Mouse (Mus musculus) MEL (cell line): ENCODE measurements around the gene Stac3. TPM values are rescaled to one million over a fixed set of nuclear protein-coding genes. Genes with fewer than 3 reads are reported as not detected.

Experiments used
- DNase-seq: peaks from one replicate; pipeline ENCODE4 v3.0.0; 2011; ENCODE audit warnings: low read depth, low spot score
- H3K27ac ChIP-seq: 2 replicates; pipeline ENCODE4 v1.5.1; 2012; ENCODE audit warnings: low read depth, mild to moderate bottlenecking, control low read depth, low read length, moderate library complexity; ENCODE audit not compliant: control insufficient read depth
- H3K27me3 ChIP-seq, 2 experiments: fragments of 150-350 bp in 1 of 2; sonication (generic) in 1 of 2; 2 replicates each; pipeline ENCODE4 v1.6.1; 2012; ENCODE audit warnings: low read length in 2 of 2, mild to moderate bottlenecking in 2 of 2, improper control_type of control experiment in 1 of 2, moderate library complexity in 1 of 2; ENCODE audit not compliant: insufficient read depth in 2 of 2, control insufficient read depth in 1 of 2
- H3K36me3 ChIP-seq, 2 experiments: 2 replicates each; pipeline ENCODE4 v1.6.1; 2012 to 2014; ENCODE audit warnings: low read length in 2 of 2, improper control_type of control experiment in 1 of 2, inconsistent platforms in 1 of 2, mild to moderate bottlenecking in 1 of 2; ENCODE audit not compliant: insufficient read depth in 2 of 2, control insufficient read depth in 1 of 2
- H3K4me1 ChIP-seq, 2 experiments: fragments of 150-350 bp in 1 of 2; sonication (generic) in 1 of 2; 2 replicates each; pipeline ENCODE4 v1.6.1; 2012; ENCODE audit warnings: low read length in 2 of 2, improper control_type of control experiment in 1 of 2, mild to moderate bottlenecking in 1 of 2; ENCODE audit not compliant: insufficient read depth in 2 of 2, control insufficient read depth in 1 of 2
- H3K4me3 ChIP-seq, 2 experiments: fragments of 150-350 bp in 1 of 2; sonication (generic) in 1 of 2; 2 replicates each; pipeline ENCODE4 v1.5.1; 2012; ENCODE audit warnings: low read depth in 2 of 2, low read length in 2 of 2, mild to moderate bottlenecking in 2 of 2, moderate library complexity in 2 of 2, control low read depth in 1 of 2, improper control_type of control experiment in 1 of 2; ENCODE audit not compliant: control insufficient read depth in 1 of 2, insufficient read depth in 1 of 2
- H3K79me2 ChIP-seq: 2 replicates; pipeline ENCODE4 v1.6.1; 2012; ENCODE audit warnings: mild to moderate bottlenecking, low read length, moderate library complexity; ENCODE audit not compliant: control insufficient read depth, poor library complexity, insufficient read depth
- H3K9ac ChIP-seq: 2 replicates; pipeline ENCODE4 v1.6.1; 2012; ENCODE audit warnings: low read depth, mild to moderate bottlenecking, control low read depth, low read length, moderate library complexity; ENCODE audit not compliant: control insufficient read depth, poor library complexity, severe bottlenecking
- H3K9me3 ChIP-seq: fragments of 150-350 bp; sonication (generic); replicated peaks from 2 replicates; pipeline ENCODE4 v1.6.1; 2012; ENCODE audit warnings: mild to moderate bottlenecking, low read length, improper control_type of control experiment, moderate library complexity; ENCODE audit not compliant: insufficient read depth
- CTCF ChIP-seq, 3 experiments: IDR thresholded peaks in 2 of 3; conservative IDR thresholded peaks in 1 of 3; 2 replicates each; pipeline ENCODE4 v1.5.1; 2011 to 2012; ENCODE audit warnings: low read length in 3 of 3, low read depth in 2 of 3, mild to moderate bottlenecking in 2 of 3, improper control_type of control experiment in 1 of 3, inconsistent platforms in 1 of 3, mixed read lengths in 1 of 3, moderate library complexity in 1 of 3; ENCODE audit not compliant: control insufficient read depth in 1 of 3, insufficient read depth in 1 of 3, poor library complexity in 1 of 3, severe bottlenecking in 1 of 3
- ELF1 ChIP-seq: IDR thresholded peaks from 2 replicates; pipeline ENCODE4 v1.6.1; 2014; ENCODE audit warnings: low read depth, mild to moderate bottlenecking, inconsistent platforms, low read length, improper control_type of control experiment, moderate library complexity
- GABPA ChIP-seq: IDR thresholded peaks from 2 replicates; pipeline ENCODE4 v1.6.1; 2012; ENCODE audit warnings: low read depth, mild to moderate bottlenecking, inconsistent platforms, low read length, improper control_type of control experiment, moderate library complexity
- KAT2A ChIP-seq: conservative IDR thresholded peaks from 2 replicates; pipeline ENCODE4 v1.6.1; 2012; ENCODE audit warnings: low read depth, low read length, improper control_type of control experiment, inconsistent platforms
- MAZ ChIP-seq: IDR thresholded peaks from 2 replicates; pipeline ENCODE4 v1.6.1; 2012; ENCODE audit warnings: low read depth, mild to moderate bottlenecking, inconsistent platforms, low read length, improper control_type of control experiment
- MXI1 ChIP-seq: IDR thresholded peaks from 2 replicates; pipeline ENCODE4 v1.6.1; 2011; ENCODE audit warnings: mild to moderate bottlenecking, low read depth, low read length, improper control_type of control experiment
- MYB ChIP-seq: IDR thresholded peaks from 2 replicates; pipeline ENCODE4 v1.6.1; 2011; ENCODE audit warnings: mild to moderate bottlenecking, low read depth, low read length, improper control_type of control experiment
- MYC ChIP-seq: IDR thresholded peaks from 2 replicates; pipeline ENCODE4 v1.6.1; 2011; ENCODE audit warnings: low read depth, mild to moderate bottlenecking, low read length, improper control_type of control experiment, moderate library complexity
- RAD21 ChIP-seq: IDR thresholded peaks from 2 replicates; pipeline ENCODE4 v1.6.1; 2011; ENCODE audit warnings: mild to moderate bottlenecking, low read depth, low read length, improper control_type of control experiment
- SIN3A ChIP-seq: IDR thresholded peaks from 2 replicates; pipeline ENCODE4 v1.6.1; 2012; ENCODE audit warnings: low read length, improper control_type of control experiment, inconsistent platforms
- SMC3 ChIP-seq: IDR thresholded peaks from 2 replicates; pipeline ENCODE4 v1.6.1; 2011; ENCODE audit warnings: low read depth, low read length, improper control_type of control experiment
- TAL1 ChIP-seq: IDR thresholded peaks from 2 replicates; pipeline ENCODE4 v1.6.1; 2012; ENCODE audit warnings: mild to moderate bottlenecking, inconsistent platforms, low read length, moderate library complexity, mixed read lengths
- UBTF ChIP-seq: IDR thresholded peaks from 2 replicates; pipeline ENCODE4 v1.6.1; 2012; ENCODE audit warnings: low read depth, mild to moderate bottlenecking, inconsistent platforms, low read length, improper control_type of control experiment, moderate library complexity, borderline replicate concordance; ENCODE audit not compliant: insufficient read depth
- USF1 ChIP-seq: IDR thresholded peaks from 2 replicates; pipeline ENCODE4 v1.6.1; 2014; ENCODE audit warnings: low read depth, mild to moderate bottlenecking, inconsistent platforms, low read length, improper control_type of control experiment, moderate library complexity
- ZC3H11A ChIP-seq: IDR thresholded peaks from 2 replicates; pipeline ENCODE4 v1.6.1; 2012; ENCODE audit warnings: low read depth, mild to moderate bottlenecking, inconsistent platforms, low read length, improper control_type of control experiment
- ZKSCAN1 ChIP-seq: IDR thresholded peaks from 2 replicates; pipeline ENCODE4 v1.6.1; 2012; ENCODE audit warnings: low read depth, mild to moderate bottlenecking, inconsistent platforms, low read length, improper control_type of control experiment, moderate library complexity
- polyA plus RNA-seq, 2 experiments: library from polyadenylated mRNA; stranded (reverse) in 1 of 2; unstranded in 1 of 2; fragments of >175 nt in 1 of 2; fragments of >200 nt in 1 of 2; gene quantifications; 2 replicates each; pipeline versions ENCODE4 v1.2.1 to v1.2.4; 2012; ENCODE audit warnings: low replicate concordance in 2 of 2, low read depth in 1 of 2; ENCODE audit not compliant: insufficient read length in 2 of 2, insufficient read depth in 1 of 2, missing spikeins in 1 of 2
- total RNA-seq: library from RNA; depleted of rRNA; stranded (reverse); fragments of 300-350 nt; gene quantifications from 2 replicates; pipeline ENCODE4 v1.2.3, GENCODE M21; 2012

The Stac3 gene
- total and polyA plus RNA-seq, 3 experiments, result 0.25 TPM; not detected in 2

DNA sequence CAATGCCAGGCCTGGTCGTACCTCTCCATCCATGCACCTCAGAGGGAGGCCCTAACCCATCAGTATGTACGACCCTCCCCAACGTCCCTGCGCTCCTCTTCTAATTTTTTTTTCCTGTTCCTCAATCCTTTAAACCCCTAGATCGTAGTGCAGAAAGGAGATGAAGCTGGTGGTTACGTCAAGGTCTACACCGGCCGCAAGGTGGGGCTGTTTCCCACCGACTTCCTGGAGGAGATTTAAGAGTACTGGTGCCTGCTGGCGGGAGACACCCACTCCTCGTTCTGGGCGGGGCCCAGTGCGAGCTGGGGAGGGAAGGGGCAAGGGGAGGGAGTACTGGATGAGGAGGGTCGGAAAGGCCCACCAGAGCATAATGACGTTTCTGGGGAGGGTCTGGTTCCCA, 6.8 kb downstream of the Stac3 start:
- no peaks in the 10 kb centered on the region for H3K9me3 ChIP-seq
- no peaks in the 10 kb centered on the region; the same call in 1 of the 2 replicates for H3K79me2 ChIP-seq
- H3K27me3 ChIP-seq, result no peaks in the 10 kb centered on the region
- H3K9ac ChIP-seq, result no peak overlapping the region
- DNase-seq, result peak; percentile 92
- peak overlapping the region; percentile 18 to 27; a peak in 2 of 4 replicates for H3K4me3 ChIP-seq
- TF ChIP-seq CTCF (IDR thresholded peaks at IDR 0.05 in 2 of 3, conservative IDR thresholded peaks at IDR 0.05 in 1 of 3; ENCODE audit: control insufficient read depth in 1 of 3, insufficient read depth in 1 of 3, low read depth in 2 of 3, low read length in 3 of 3, poor library complexity in 1 of 3, severe bottlenecking in 1 of 3) (peak; percentile 68 to 95 (median 91)), ZC3H11A (peak; percentile 72), RAD21 (peak; percentile 82), ZKSCAN1 (no peak), MXI1 (peak; percentile 8; the same call in 1 of the 2 replicates), SMC3 (peak; percentile 76), KAT2A (no peak), MYB (no peak), UBTF (no peak), MAZ (peak; percentile 55; the same call in 1 of the 2 replicates), ELF1 (peak; percentile 66)
- H3K36me3 ChIP-seq, result no peaks in the 10 kb centered on the region; a peak in 1 of 4 replicates
- peaks cover 0 to 8% of the 10 kb centered on the region in 2 experiments; a peak in 2 of 4 replicates for H3K4me1 ChIP-seq
- no peak overlapping the region for H3K27ac ChIP-seq

- Histone ChIP-seq H3K79me2 (no peaks in the 10 kb centered on the region; the same call in 1 of the 2 replicates), H3K4me1 (peaks cover 0 to 13% of the 10 kb centered on the region in 2 experiments; a peak in 2 of 4 replicates), H3K27ac (no peak overlapping the region), H3K27me3 (no peaks in the 10 kb centered on the region), H3K4me3 (peak overlapping the region; percentile 38 to 43; a peak in 3 of 4 replicates), H3K9me3 (no peaks in the 10 kb centered on the region), H3K9ac (peak overlapping the region; percentile 44; the same call in 1 of the 2 replicates)
- TF ChIP-seq GABPA, result no peak
- TF ChIP-seq MAZ, result peak; percentile 93
- TF ChIP-seq TAL1, result no peak
- peak; percentile 75 for TF ChIP-seq SMC3
- TF ChIP-seq SIN3A, result peak; percentile 9; the same call in 1 of the 2 replicates
- peak; percentile 77 for TF ChIP-seq ZC3H11A
- no peak for TF ChIP-seq ELF1
- TF ChIP-seq USF1, result no peak
- TF ChIP-seq MYB, result peak; percentile 77
- TF ChIP-seq MYC, result no peak
- TF ChIP-seq CTCF (IDR thresholded peaks at IDR 0.05 in 2 of 3, conservative IDR thresholded peaks at IDR 0.05 in 1 of 3; ENCODE audit: control insufficient read depth in 1 of 3, insufficient read depth in 1 of 3, low read depth in 2 of 3, low read length in 3 of 3, poor library complexity in 1 of 3, severe bottlenecking in 1 of 3), result peak; percentile 65 to 96 (median 91)
- peak; percentile 71 for TF ChIP-seq RAD21
- TF ChIP-seq, all 39 proteins: peak for 7
- peak; percentile 89 for DNase-seq
- no peaks in the 10 kb centered on the region; a peak in 2 of 4 replicates for H3K36me3 ChIP-seq
Observed at GRCm38 (mm10) chr10:127509051-127509836, 7.8 kb downstream of the Stac3 start.
